ENCODE assay signal across 8 mouse cellular contexts in genomic region chr6:72549041-72549580, GRCm38 (mm10). TPM values are rescaled to one million over a fixed set of nuclear protein-coding genes. Genes with fewer than 3 reads are reported as not detected.
A peak's percentile ranks its signal among the peaks of the same experiment; 100 is the strongest.
DNase-seq lines count a peak whose midpoint lies in the region; ATAC-seq lines count a peak whose summit lies in the region.

No protein-coding gene starts in this region.

- DNase-seq in adrenal gland, adult (ENCODE audit: inconsistent age in 2 of 2, low spot score in 1 of 2) = peak; percentile 32 to 56
- DNase-seq in adrenal gland, adult 18-20 months (ENCODE audit: low spot score in 2 of 2) = no peak
- DNase-seq in c-Kit-positive CD71-positive TER-119-positive erythroid progenitor cells, embryonic 14.5 days (ENCODE audit: low spot score) = peak; percentile 56
- DNase-seq in T-cell, adult 2 months (ENCODE audit: low spot score) = no peak
- DNase-seq in left cerebral cortex, postnatal 36 days (ENCODE audit: low spot score in 2 of 2) = no peak
- DNase-seq in left cerebral cortex, adult 9 months (ENCODE audit: low spot score in 2 of 2) = no peak

- ATAC-seq in hematopoietic stem cell, adult 5-6 weeks (replicated peaks in 1 of 2; ENCODE audit: insufficient read depth in 1 of 2, low FRiP score in 2 of 2, low TSS enrichment in 1 of 2, low read depth in 1 of 2, poor library complexity in 2 of 2, severe bottlenecking in 2 of 2) = peak; percentile 23 to 30; a peak in 3 of 4 replicates

- peak overlapping the region; percentile 87 for H3K4me3 ChIP-seq in megakaryocyte, embryonic 14.5 days (replicated peaks)

- peaks cover 74% of the 10 kb centered on the region for H3K4me1 ChIP-seq in megakaryocyte, embryonic 14.5 days

- intact Hi-C loops in left cerebral cortex, postnatal 36 days (cut with DNase I) = no loop called here

- 0 out of 2 replicates have a peak, but pooled peaks cover 5% of the 10 kb centered on the region for H3K9me3 ChIP-seq in megakaryocyte, embryonic 14.5 days

- peaks cover 5% of the 10 kb centered on the region for H3K36me3 ChIP-seq in megakaryocyte, embryonic 14.5 days (replicated peaks; ENCODE audit: low read length)

- peaks cover 13% of the 10 kb centered on the region for H3K27me3 ChIP-seq in megakaryocyte, embryonic 14.5 days (replicated peaks)

RNA-seq across cellular contexts. Expression of gene Capg, which starts 4.9 kb away (rescaled TPM):
- total RNA-seq in adrenal gland, adult 18-20 months (2021) = 10 to 100 TPM; 43.1 to 57.0 TPM
- total RNA-seq in hematopoietic stem cell, adult 5-6 weeks (2017) = 61.1 and 113 TPM in 2 replicates
- 7.6 and 140 TPM in 2 replicates for polyA plus RNA-seq in megakaryocyte, embryonic 14.5 days (2012; ENCODE audit: insufficient read depth, low replicate concordance)
- 1 to 10 TPM; 2.2 to 3.1 TPM for total RNA-seq in left cerebral cortex, postnatal 36 days (2021)

RNA-seq across cellular contexts. Expression of gene Sh2d6, which starts 27.6 kb away (rescaled TPM):
- total RNA-seq in adrenal gland, adult 18-20 months (2021) = under 1 TPM; 0.26 to 0.27 TPM
- total RNA-seq in hematopoietic stem cell, adult 5-6 weeks (2017) = not detected in 2 replicates
- polyA plus RNA-seq in megakaryocyte, embryonic 14.5 days (2012; ENCODE audit: insufficient read depth, low replicate concordance) = 0.10 TPM in 1 of 2 replicates, not detected in the other
- under 1 TPM; 0.54 to 0.72 TPM for total RNA-seq in left cerebral cortex, postnatal 36 days (2021)

RNA-seq across cellular contexts. Expression of gene Elmod3, which starts 49.1 kb away (rescaled TPM):
- 10 to 100 TPM; 10.9 to 13.5 TPM for total RNA-seq in adrenal gland, adult 18-20 months (2021)
- 7.6 and 9.8 TPM in 2 replicates for total RNA-seq in hematopoietic stem cell, adult 5-6 weeks (2017)
- 11.4 and 18.4 TPM in 2 replicates for polyA plus RNA-seq in megakaryocyte, embryonic 14.5 days (2012; ENCODE audit: insufficient read depth, low replicate concordance)
- 10 to 100 TPM; 19.7 to 19.9 TPM for total RNA-seq in left cerebral cortex, postnatal 36 days (2021)

RNA-seq across cellular contexts. Expression of gene Retsat, which starts 49.2 kb away (rescaled TPM):
- total RNA-seq in adrenal gland, adult 18-20 months (2021) = 100 to 1,000 TPM; 332 to 343 TPM
- total RNA-seq in hematopoietic stem cell, adult 5-6 weeks (2017) = 12.4 and 17.1 TPM in 2 replicates
- 7.6 and 25.6 TPM in 2 replicates for polyA plus RNA-seq in megakaryocyte, embryonic 14.5 days (2012; ENCODE audit: insufficient read depth, low replicate concordance)
- total RNA-seq in left cerebral cortex, postnatal 36 days (2021) = 10 to 100 TPM; 52.2 to 53.9 TPM

Comparison
In these comparisons a context has a peak if more than half of its experiments do, and no peak if none do; other contexts are left out.
1. DNase-seq: peak in adrenal gland, adult (2 of 2) and c-Kit-positive CD71-positive TER-119-positive erythroid progenitor cells, embryonic 14.5 days (single experiment); none in adrenal gland, adult 18-20 months (0 of 2), T-cell, adult 2 months (single experiment), left cerebral cortex, postnatal 36 days (0 of 2) and left cerebral cortex, adult 9 months (0 of 2).
2. RNA of gene Capg, which starts 4.9 kb away (total RNA-seq): 61.1 to 113 TPM in hematopoietic stem cell, adult 5-6 weeks and 43.1 to 57.0 TPM in adrenal gland, adult 18-20 months; 2.2 to 3.1 TPM in left cerebral cortex, postnatal 36 days; every median in the first group is over 10 times any median in the second.